Mouse (Mus musculus) brain, embryonic 14.5 days (tissue): Measurements from ENCODE around the gene Atp5j.

Experiments used
- CTCF ChIP-seq: fragments of 200-500 bp; IDR thresholded peaks from 2 replicates; pipeline ENCODE4 v1.5.1; 2012; ENCODE audit warnings: inconsistent platforms, mild to moderate bottlenecking, moderate library complexity, borderline replicate concordance; ENCODE audit not compliant: insufficient read depth, insufficient read length; ENCODE audit errors: extremely low read depth
- POLR2A ChIP-seq: fragments of 200-500 bp; IDR thresholded peaks from 2 replicates; pipeline ENCODE4 v1.6.1; 2012; ENCODE audit warnings: mild to moderate bottlenecking, inconsistent platforms, borderline replicate concordance; ENCODE audit not compliant: poor library complexity, insufficient read depth, insufficient read length, severe bottlenecking; ENCODE audit errors: extremely low read depth

- TF ChIP-seq POLR2A: no peak
- TF ChIP-seq CTCF: no peak
Measured at GRCm38 (mm10) chr16:84783279-84783678, 52.1 kb downstream of the Atp5j start.
